Mouse (Mus musculus) intestine, postnatal 0 days (tissue): Measurements from ENCODE around the gene Nbdy. TPM values are rescaled to one million over a fixed set of nuclear protein-coding genes. Genes with fewer than 3 reads are reported as not detected.

ENCODE experiments used
- ATAC-seq: fragments of 200-750 bp; cut with Nextera tagmentation; 2 replicates; pipeline ENCODE4 v1.8.0; 2017; ENCODE audit warnings: mild to moderate bottlenecking, moderate TSS enrichment, moderate library complexity
- H3K27ac ChIP-seq: fragments of 300-500 bp; sonication (generic); 2 replicates; pipeline ENCODE4 v1.5.1; 2014; ENCODE audit warnings: mild to moderate bottlenecking, low read depth, low read length, moderate library complexity
- H3K27me3 ChIP-seq: fragments of 300-500 bp; sonication (generic); replicated peaks from 2 replicates; pipeline ENCODE4 v1.6.1; 2014; ENCODE audit warnings: low read length, mixed read lengths; ENCODE audit not compliant: control insufficient read depth, insufficient read depth
- H3K36me3 ChIP-seq: fragments of 300-500 bp; sonication (generic); 2 replicates; pipeline ENCODE4 v1.6.1; 2014; ENCODE audit warnings: mild to moderate bottlenecking, moderate library complexity; ENCODE audit not compliant: control insufficient read depth, insufficient read depth
- H3K4me1 ChIP-seq: fragments of 300-500 bp; sonication (generic); replicated peaks from 2 replicates; pipeline ENCODE4 v1.6.1; 2014; ENCODE audit warnings: antibody characterized with exemption, low read length, mixed read lengths; ENCODE audit not compliant: control insufficient read depth, insufficient read depth
- H3K4me2 ChIP-seq: fragments of 300-500 bp; sonication (generic); replicated peaks from 2 replicates; pipeline ENCODE4 v1.6.1; 2014; ENCODE audit warnings: low read depth, mild to moderate bottlenecking, moderate library complexity
- H3K4me3 ChIP-seq: fragments of 300-500 bp; sonication (generic); 2 replicates; pipeline ENCODE4 v1.5.1; 2014; ENCODE audit warnings: low read depth, low read length
- H3K9ac ChIP-seq: fragments of 300-500 bp; sonication (generic); 2 replicates; pipeline ENCODE4 v1.6.1; 2014; ENCODE audit warnings: mild to moderate bottlenecking, low read depth, low read length
- H3K9me3 ChIP-seq: fragments of 300-500 bp; sonication (generic); 2 replicates; pipeline ENCODE4 v1.6.1; 2016; ENCODE audit warnings: mixed run types; ENCODE audit not compliant: control insufficient read depth
- CTCF ChIP-seq: sonication (generic); IDR thresholded peaks from 2 replicates; pipeline ENCODE4 v1.5.1; 2016; ENCODE audit warnings: low read depth, mild to moderate bottlenecking, control low read depth, antibody characterized with exemption, moderate library complexity
- WGBS: fragments of 180-500 bp; shearing (Covaris S2); extraction: QIAGEN DNeasy Blood & Tissue Kit; methylation state at CpG from one replicate; pipeline ENCODE4 v1.1.7; 2014; 5-methylcytosine and 5-hydroxymethylcytosine counted together
- polyA plus RNA-seq: library from polyadenylated mRNA; unstranded; fragments of >200 nt; fragmentation: Nextera tagmentation; extraction: Ambion mirVana; gene quantifications from 2 replicates; pipeline ENCODE4 v1.2.1, GENCODE M21; 2015

The Nbdy gene
- polyA plus RNA-seq, 1 experiment from 2014 or later = 71.5 TPM

DNA sequence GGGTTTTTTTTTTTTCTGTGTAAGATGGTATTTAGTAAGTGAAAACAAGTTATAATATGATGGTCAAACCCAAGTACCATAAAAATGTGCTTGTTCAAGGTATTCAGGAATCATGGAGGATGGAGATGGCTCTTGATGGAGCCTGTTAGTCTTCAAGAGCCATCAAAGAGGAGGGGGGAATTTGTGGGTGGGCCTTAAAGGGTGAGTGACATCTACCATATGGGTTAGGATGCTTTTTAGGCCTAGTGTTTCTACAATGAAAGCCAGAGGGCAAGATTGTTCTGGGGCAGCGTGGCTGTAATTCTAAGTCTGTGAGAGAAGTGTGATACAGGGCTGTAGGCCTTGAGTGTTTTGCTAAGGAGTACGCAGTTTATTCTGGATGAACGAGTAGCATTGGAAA is 1.0 kb downstream of the Nbdy start:
- WGBS = 42% methylated on average over 3 of the region's 3 CpGs
- Histone ChIP-seq H3K27ac (no peak overlapping the region), H3K4me1 (no peaks in the 10 kb centered on the region), H3K9ac (no peak overlapping the region), H3K4me3 (peak overlapping the region; percentile 56), H3K36me3 (no peaks in the 10 kb centered on the region), H3K9me3 (no peaks in the 10 kb centered on the region), H3K4me2 (peak overlapping the region; percentile 66), H3K27me3 (no peaks in the 10 kb centered on the region)
- TF ChIP-seq CTCF = no peak
- no peak for ATAC-seq

DNA sequence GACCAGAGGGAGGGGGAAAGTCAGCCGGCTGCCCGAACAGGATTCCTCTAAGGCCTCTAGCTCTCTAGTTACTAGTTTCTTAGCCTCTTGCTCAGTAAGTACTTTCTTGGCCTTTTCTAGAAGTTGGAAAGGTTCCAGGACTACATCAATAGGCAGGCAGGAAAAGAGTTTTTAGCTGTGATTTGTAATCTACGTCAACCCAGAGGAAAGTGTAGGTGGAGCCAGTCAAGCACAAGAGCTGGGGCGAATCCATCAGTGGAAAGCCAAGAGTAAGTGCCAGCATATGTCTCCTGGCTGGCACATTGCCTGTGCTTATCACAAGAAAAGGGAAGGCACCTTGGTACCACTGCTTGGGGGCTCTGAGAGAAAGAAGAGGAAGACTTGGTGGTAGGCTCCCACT is 12.3 kb downstream of the Nbdy start:
- ATAC-seq = no peak
- WGBS = 71% methylated on average over 4 of the region's 4 CpGs
- Histone ChIP-seq H3K9me3 (no peaks in the 10 kb centered on the region), H3K36me3 (no peaks in the 10 kb centered on the region), H3K4me2 (no peak overlapping the region), H3K9ac (no peak overlapping the region), H3K27me3 (no peaks in the 10 kb centered on the region), H3K27ac (no peak overlapping the region), H3K4me3 (no peak overlapping the region), H3K4me1 (no peaks in the 10 kb centered on the region)
- no peak for TF ChIP-seq CTCF

DNA sequence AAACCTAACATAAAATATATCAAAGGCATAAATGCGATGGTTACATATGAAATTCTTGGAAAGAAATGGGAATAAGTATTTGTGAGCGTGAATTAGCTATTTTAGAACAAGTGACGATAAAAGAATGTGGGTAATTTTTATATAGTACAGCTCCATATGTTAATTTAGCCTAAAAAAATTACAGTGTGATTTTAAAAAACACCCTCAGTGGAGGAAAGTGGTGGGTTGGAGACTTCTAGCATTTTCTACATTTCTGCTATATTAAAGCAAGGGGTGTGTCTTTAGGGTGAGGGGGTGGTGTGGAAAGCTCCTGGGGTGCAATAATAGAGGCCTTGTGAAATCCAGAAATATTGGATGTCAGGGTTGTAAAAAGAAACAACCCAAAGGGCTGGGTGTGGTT is 19.1 kb downstream of the Nbdy start:
- no peak overlapping the region for H3K27ac ChIP-seq
- ATAC-seq = no peak
- no peaks in the 10 kb centered on the region for H3K27me3 ChIP-seq
- H3K4me2 ChIP-seq = no peak overlapping the region
- no peaks in the 10 kb centered on the region for H3K36me3 ChIP-seq
- H3K9me3 ChIP-seq = no peaks in the 10 kb centered on the region
- no peak overlapping the region for H3K9ac ChIP-seq
- 80% methylated on average over 3 of the region's 3 CpGs for WGBS
- no peaks in the 10 kb centered on the region for H3K4me1 ChIP-seq
- no peak for TF ChIP-seq CTCF
- H3K4me3 ChIP-seq = no peak overlapping the region

DNA sequence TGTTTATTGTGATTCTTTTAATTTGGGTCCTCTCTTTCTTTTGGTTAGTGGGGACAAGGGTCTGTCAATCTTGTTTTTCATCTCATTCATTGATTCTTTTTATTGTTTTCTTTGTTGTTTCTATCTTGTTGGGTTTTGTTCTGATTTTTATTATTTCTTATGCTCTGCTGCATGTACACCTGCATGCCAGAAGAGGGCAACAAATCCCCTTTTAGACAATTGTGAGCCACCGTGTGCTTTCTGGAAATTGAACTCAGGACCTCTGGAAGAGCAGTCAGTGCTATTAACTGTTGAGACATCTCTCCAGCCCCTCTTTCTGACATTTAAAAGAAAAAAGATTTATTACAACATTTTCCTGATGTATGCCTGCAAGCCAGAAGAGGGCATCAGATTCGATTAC is 25.8 kb downstream of the Nbdy start:
- Histone ChIP-seq H3K27me3 (no peaks in the 10 kb centered on the region), H3K4me3 (no peak overlapping the region), H3K36me3 (no peaks in the 10 kb centered on the region), H3K27ac (no peak overlapping the region), H3K9me3 (no peaks in the 10 kb centered on the region), H3K4me2 (no peak overlapping the region), H3K9ac (no peak overlapping the region), H3K4me1 (no peaks in the 10 kb centered on the region)
- WGBS = 48% methylated on average over 2 of the region's 2 CpGs
- no peak for ATAC-seq
- TF ChIP-seq CTCF = peak; percentile 53

Other genes starting within 250 kb of the Nbdy start
- 11.9 and 12.1 TPM in 2 replicates for gene Ubqln2, start 225.4 kb upstream of the Nbdy start, polyA plus RNA-seq
- gene Cypt3, start 165.0 kb upstream of the Nbdy start, polyA plus RNA-seq = not detected in 2 replicates
- 2.5 and 2.6 TPM in 2 replicates for gene Kctd12b, start 27.2 kb upstream of the Nbdy start, polyA plus RNA-seq
- gene Spin2c, start 108.6 kb downstream of the Nbdy start, polyA plus RNA-seq = 4.6 and 4.8 TPM in 2 replicates